Mouse (Mus musculus) CH12.LX (cell line): ENCODE results near the gene Lmnb2.

Experiments used
- JUN ChIP-seq: IDR thresholded peaks from 2 replicates; pipeline ENCODE4 v1.6.1; 2011; ENCODE audit warnings: low read depth, mild to moderate bottlenecking, low read length, improper control_type of control experiment, moderate library complexity; ENCODE audit not compliant: insufficient read depth
- MAFK ChIP-seq: IDR thresholded peaks from 2 replicates; pipeline ENCODE4 v1.6.1; 2011; ENCODE audit warnings: low read length, improper control_type of control experiment; ENCODE audit not compliant: insufficient replicate concordance
- MAZ ChIP-seq: IDR thresholded peaks from 2 replicates; pipeline ENCODE4 v1.6.1; 2012; ENCODE audit warnings: low read depth, mild to moderate bottlenecking, inconsistent platforms, low read length, improper control_type of control experiment, moderate library complexity
- USF2 ChIP-seq: conservative IDR thresholded peaks from 2 replicates; pipeline ENCODE4 v1.6.1; 2011; ENCODE audit warnings: low read depth, low read length, improper control_type of control experiment

DNA sequence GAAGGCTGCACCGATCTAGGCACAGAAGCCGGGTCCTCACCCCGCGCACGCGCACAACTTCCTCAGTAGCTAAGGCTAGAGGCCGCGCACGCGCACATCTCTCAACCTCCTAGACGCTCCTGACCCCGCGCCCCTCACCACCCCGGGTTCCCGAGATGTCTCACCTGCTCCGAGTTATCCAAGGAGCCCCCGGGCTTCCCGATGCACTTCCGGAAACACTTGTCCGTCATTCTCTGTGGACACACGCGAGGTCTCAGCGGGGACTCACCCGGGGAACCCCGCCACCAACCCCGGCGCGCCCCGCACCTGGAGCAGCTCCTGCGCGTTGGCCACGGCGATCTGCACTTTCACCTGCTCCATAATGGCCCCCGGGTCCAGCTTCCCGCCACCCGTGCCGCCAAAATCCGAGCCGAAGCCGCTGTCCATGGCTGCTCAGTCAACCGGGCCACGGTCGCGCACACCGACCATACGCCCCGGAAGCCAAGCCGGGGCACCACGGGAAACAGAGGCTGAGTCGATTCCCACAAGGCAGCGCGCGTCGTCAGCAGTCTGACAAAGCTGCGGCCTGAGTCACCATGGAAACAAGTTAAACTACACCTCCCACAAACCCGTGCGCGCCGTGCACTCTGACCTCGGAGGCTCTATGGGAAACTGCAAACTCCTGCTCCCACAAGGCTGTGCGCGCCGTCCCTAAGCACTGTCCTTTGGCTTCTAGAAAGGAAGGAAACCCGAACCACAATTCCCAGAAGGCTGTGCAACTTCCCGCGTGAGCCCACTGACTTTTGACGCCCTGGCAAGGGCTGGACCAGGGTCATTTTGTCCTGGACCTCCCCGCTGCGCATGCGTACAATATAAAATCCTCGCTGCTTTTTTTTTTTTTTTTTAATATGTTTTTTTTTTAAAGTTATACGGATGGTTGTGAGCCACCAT is 17.5 kb downstream of the Lmnb2 start, which contains the start of gene Timm13:
- TF ChIP-seq USF2 (no peak), MAFK (no peak), JUN (no peak), MAZ (no peak)
